Mouse (Mus musculus) frontal cortex, adult 2 months (tissue): Measurements from ENCODE around the gene Zbtb6. TPM values are rescaled to one million over a fixed set of nuclear protein-coding genes. Genes with fewer than 3 reads are reported as not detected.

Experiments used
- DNase-seq, 2 experiments: peaks; one replicate each; pipeline ENCODE4 v3.0.0; 2022; ENCODE audit warnings: low spot score in 1 of 2; ENCODE audit errors: extremely low spot score in 1 of 2
- polyA plus RNA-seq: library from polyadenylated mRNA; depleted of rRNA; stranded (reverse); fragments of >200 nt; gene quantifications from 2 replicates; pipeline ENCODE4 v1.2.3, GENCODE M21; 2012; rRNA removed

Gene Zbtb6
- polyA plus RNA-seq, 1 experiment = 10.0 TPM

DNA sequence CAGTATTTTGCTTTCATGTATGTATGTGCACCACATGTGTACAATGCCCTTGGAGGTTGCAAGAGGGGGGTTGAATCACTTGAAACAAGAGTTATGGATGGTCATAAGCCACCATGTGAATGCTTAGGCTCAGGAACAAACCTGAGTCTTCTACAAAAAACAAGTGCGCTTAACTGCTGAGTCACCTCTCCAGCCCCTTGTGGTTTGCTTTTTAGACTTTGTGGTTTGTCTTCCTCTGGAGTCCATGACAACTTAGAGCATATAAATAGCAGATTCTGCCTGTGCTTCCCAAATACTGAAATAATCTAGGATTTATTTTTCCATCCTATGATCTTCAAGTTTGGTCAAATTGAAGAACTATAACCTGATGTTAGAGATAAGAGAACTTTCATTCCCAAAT is 67.0 kb downstream of the Zbtb6 start:
- DNase-seq = no peak

Other genes starting within 250 kb of the Zbtb6 start
- gene Olfr366, start 231.6 kb downstream of the Zbtb6 start, polyA plus RNA-seq = not detected in 2 replicates
- not detected in 2 replicates for gene Olfr368, start 116.7 kb downstream of the Zbtb6 start, polyA plus RNA-seq
- 25.3 and 29.4 TPM in 2 replicates for gene Pdcl, start 83.8 kb downstream of the Zbtb6 start, polyA plus RNA-seq
- 25.6 and 26.6 TPM in 2 replicates for gene Rc3h2, start 20.3 kb downstream of the Zbtb6 start, polyA plus RNA-seq
- gene Zbtb26, start within 50 bp of the Zbtb6 start, polyA plus RNA-seq = 6.6 TPM in 2 replicates
- 43.9 and 51.4 TPM in 2 replicates for gene Rabgap1, start 108 bp upstream of the Zbtb6 start, polyA plus RNA-seq
- 2.8 and 3.9 TPM in 2 replicates for gene Gpr21, start 73.2 kb upstream of the Zbtb6 start, polyA plus RNA-seq